Mouse (Mus musculus) left cerebral cortex, postnatal 36 days (tissue): Measurements from ENCODE around the gene Thap4. TPM values are rescaled to one million over a fixed set of nuclear protein-coding genes. Genes with fewer than 3 reads are reported as not detected.
"Not testable (repeated sequence)": the region's sequence is repeated elsewhere in the genome, so short reads cannot be mapped to it uniquely, and the experiment has no call there.

Experiments used
- DNase-seq, 2 experiments: peaks; one replicate each; pipeline ENCODE4 v3.0.0; 2021 to 2022; ENCODE audit warnings: low spot score in 2 of 2, mixed read lengths in 1 of 2
- intact Hi-C: fragments of 180-260 bp; cut with DNase I; formaldehyde crosslinking; loops from one replicate; pipeline ENCODE4 v1.15.1; 2025
- total RNA-seq, 2 experiments: library from RNA; stranded (reverse); gene quantifications; 2 replicates each; pipeline ENCODE4 v1.2.3; 2021

The Thap4 gene
- total RNA-seq, 2 experiments from 2014 or later: 36.0 to 39.0 TPM

- intact Hi-C loops, DNase-seq: not testable (repeated sequence)
These were observed 96.1 kb downstream of the Thap4 start, which contains the start of gene Stk25 for GRCm38 (mm10) chr1:93658559-93658958. Gene Stk25, minus strand, starts transcription at chr1:93658659.

DNA sequence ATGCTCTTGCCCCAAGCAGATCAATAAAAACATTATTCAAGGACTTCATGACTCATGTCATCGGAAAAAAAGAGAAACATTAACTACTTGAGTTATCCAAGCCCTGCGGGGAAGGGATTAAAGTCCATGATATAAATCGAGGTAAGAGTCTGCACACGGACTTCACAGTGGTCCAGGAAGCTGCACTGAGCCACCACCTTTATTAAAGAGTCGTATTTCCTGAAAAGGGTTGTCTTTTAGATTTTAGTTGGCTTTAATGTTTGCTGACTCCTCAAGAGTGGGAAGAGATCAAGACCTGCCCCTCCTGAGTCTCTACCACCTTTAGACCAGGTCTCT, 97.7 kb downstream of the Thap4 start:
- intact Hi-C loops: no loop called here
- no peak for DNase-seq

- DNase-seq: no peak
- intact Hi-C loops: no loop called here
These were observed 98.2 kb downstream of the Thap4 start for GRCm38 (mm10) chr1:93656325-93657024.

- intact Hi-C loops: no loop called here
- no peak for DNase-seq
These were observed 99.9 kb downstream of the Thap4 start for GRCm38 (mm10) chr1:93654798-93655197.

- DNase-seq: no peak
- intact Hi-C loops: no loop called here
These were observed 100.4 kb downstream of the Thap4 start for GRCm38 (mm10) chr1:93654275-93654674.

Other genes with a start within 250 kb of the Thap4 start
- gene Farp2, start 242.8 kb downstream of the Thap4 start, total RNA-seq: 10 to 100 TPM; 11.5 to 12.1 TPM
- gene Stk25, start 96.2 kb downstream of the Thap4 start, total RNA-seq: 100 to 1,000 TPM; 370 to 405 TPM
- 10 to 100 TPM; 28.3 to 33.2 TPM for gene Bok, start 69.2 kb downstream of the Thap4 start, total RNA-seq
- 10 to 100 TPM; 75.4 to 88.1 TPM for gene Atg4b, start 3.4 kb downstream of the Thap4 start, total RNA-seq
- gene Dtymk, start 47.1 kb upstream of the Thap4 start, total RNA-seq: 10 to 100 TPM; 47.7 to 50.3 TPM
- 10 to 100 TPM; 11.0 to 12.2 TPM for gene Ing5, start 49.1 kb upstream of the Thap4 start, total RNA-seq
- gene D2hgdh, start 70.0 kb upstream of the Thap4 start, total RNA-seq: 10 to 100 TPM; 12.7 to 15.3 TPM
- gene Gal3st2, start 106.4 kb upstream of the Thap4 start, total RNA-seq: under 1 TPM; 0.12 to 0.16 TPM
- gene Gal3st2b, start 163.4 kb upstream of the Thap4 start, total RNA-seq: under 1 TPM; 0.16 to 0.20 TPM
- under 1 TPM; 0.05 TPM for gene Gal3st2c, start 235.6 kb upstream of the Thap4 start, total RNA-seq